Mouse (Mus musculus): ENCODE results near the gene Tmem170b. TPM values are rescaled to one million over a fixed set of nuclear protein-coding genes. Genes with fewer than 3 reads are reported as not detected.
A peak's percentile ranks its signal among the peaks of the same experiment; 100 is the strongest.

The Tmem170b gene
- total RNA-seq (2014; fragmentation: Nextera tagmentation) (10.9 and 16.2 TPM in 2 replicates), total RNA-seq (2017) (10.0 and 10.3 TPM in 2 replicates)

- ATAC-seq (replicated peaks; ENCODE audit: low FRiP score, low TSS enrichment, poor library complexity, severe bottlenecking), result peak; percentile 95
These were observed at the start of gene Tmem170b for GRCm38 (mm10) chr13:41605099-41606010. Gene Tmem170b, plus strand, starts transcription at chr13:41605907.

GRCm38 (mm10) chr13:41561024-41561423 is 44.7 kb upstream of the Tmem170b start:
- no peak for ATAC-seq (replicated peaks; ENCODE audit: low FRiP score, low TSS enrichment, poor library complexity, severe bottlenecking)

- no peak for ATAC-seq (replicated peaks; ENCODE audit: low FRiP score, low TSS enrichment, poor library complexity, severe bottlenecking)
These were observed 37.3 kb upstream of the Tmem170b start for GRCm38 (mm10) chr13:41568421-41568820.

DNA sequence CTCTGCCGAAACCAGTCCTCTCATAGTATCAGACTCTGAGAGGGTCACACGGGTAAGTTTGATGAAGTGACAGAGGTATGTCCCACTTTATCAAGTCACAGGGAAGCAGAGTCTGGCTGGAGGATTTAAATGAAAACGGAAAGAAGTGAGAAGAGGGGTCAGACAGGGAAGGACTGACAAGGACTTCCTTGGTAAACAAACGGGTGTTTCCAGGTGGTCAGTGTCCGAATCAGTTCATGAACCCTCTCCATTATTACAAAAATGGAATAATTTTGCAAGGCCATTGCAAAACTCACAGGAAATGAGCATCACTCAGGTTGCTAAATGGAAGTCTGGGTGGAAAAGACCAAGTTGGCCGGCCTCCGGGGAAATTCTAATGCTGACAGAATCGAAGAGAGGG is 36.8 kb upstream of the Tmem170b start:
- no peak for ATAC-seq (replicated peaks; ENCODE audit: low FRiP score, low TSS enrichment, poor library complexity, severe bottlenecking)

DNA sequence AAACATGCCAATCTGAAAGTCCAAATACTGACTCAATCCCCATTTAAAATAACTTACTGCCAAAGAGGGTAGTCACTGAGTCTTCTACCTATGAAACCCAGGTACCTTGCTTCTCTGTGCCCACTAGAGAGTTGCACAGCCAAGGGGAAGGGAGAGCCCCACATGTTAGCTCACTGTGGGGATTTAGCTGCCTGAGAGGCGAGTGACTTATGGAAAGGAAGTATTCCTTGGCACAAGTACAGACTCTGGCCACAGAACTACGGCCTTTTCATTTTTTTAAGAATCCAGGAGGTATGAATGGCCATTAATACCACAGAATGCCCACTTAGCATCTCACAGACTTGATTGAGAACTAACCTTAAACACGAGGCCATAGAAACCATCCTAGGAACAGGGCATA is 35.9 kb upstream of the Tmem170b start:
- no peak for ATAC-seq (replicated peaks; ENCODE audit: low FRiP score, low TSS enrichment, poor library complexity, severe bottlenecking)

DNA sequence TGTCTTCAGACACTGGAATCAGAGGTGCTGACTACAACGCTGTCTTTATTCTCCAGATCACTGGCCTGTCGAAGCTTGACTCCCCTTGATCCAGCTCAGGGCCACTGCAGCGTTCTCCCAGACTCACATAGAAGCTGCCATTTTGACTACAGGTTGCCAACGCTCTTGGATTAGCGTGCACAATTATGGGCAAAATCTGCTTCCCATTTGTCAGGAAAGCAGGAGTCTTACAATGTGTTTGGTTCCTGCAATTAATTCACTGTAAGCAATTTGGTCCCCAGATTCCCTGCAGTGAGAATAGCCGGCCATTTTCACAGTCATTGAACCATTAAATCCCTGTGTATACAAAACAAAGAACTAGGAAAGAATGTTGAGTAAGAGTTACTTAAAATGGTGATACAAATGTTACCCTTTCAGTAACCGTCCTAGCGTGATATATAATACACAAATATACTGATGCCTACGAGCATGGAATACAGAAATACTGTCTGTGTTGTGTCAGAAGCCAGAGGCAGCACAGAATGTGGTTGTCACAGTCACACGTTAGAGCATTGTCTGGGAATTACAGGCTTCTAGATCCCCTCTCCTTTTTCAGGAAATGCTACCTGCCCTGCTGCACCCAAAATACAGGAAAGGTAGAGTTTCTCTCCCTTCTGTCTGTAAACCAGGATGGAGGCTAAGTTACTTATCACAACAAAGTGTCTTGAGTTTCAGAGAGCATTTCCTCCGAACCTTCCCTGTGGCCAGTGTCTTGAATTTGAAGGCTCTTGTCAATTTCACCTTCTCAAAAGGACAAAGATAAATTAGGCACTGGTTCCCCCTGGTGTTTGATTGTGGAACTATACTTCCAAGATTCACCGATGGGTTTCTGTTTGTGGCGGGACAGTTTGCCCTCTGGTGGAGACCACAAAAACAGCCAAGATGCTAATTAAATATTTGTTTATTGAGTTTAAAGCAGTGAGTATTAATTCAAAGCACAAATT is 34.0 kb upstream of the Tmem170b start:
- ATAC-seq (replicated peaks; ENCODE audit: low FRiP score, low TSS enrichment, poor library complexity, severe bottlenecking), result peak; percentile 96

DNA sequence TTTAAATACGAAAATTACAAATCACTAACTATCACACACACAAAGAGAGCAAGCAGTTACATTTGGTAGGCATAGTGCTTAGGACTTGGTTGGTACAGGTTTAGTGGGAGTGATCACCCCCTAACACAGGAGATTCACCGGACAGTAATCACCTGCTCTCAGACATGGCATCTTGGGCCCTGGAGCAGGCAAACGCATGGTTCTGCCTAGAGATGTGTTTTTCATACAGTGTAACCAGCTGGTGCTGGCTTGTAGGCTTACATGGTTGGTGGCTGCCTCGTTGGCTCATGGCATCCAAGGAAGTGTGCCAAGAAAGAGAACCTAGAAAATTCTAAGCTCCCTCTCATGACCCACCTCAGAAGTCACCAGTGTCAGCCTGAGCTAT is 33.4 kb upstream of the Tmem170b start:
- 0 out of 2 replicates have a peak, but pooled peaks have one; percentile 14 for ATAC-seq (replicated peaks; ENCODE audit: low FRiP score, low TSS enrichment, poor library complexity, severe bottlenecking)

- ATAC-seq (replicated peaks; ENCODE audit: low FRiP score, low TSS enrichment, poor library complexity, severe bottlenecking), result no peak
These were observed 32.4 kb upstream of the Tmem170b start for GRCm38 (mm10) chr13:41573126-41573846.

DNA sequence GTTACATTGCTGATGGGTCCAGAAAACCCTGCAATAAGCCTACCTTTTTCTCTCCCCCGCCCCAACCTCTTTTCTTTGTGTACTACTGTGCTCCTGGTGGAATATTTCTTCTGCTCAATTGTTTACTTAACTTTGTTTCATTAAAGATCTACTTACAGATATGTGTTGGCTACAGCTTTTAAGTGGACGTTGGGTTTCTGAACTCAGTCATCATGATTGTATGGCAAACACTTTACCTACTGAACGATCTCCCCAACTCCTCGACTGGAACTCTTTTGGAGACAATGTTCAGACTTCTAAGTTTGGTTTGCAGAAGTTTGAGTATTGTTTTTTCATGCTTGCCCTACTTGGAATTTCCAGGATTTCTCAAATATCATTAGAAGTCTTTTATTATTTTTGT is 24.6 kb upstream of the Tmem170b start:
- ATAC-seq (replicated peaks; ENCODE audit: low FRiP score, low TSS enrichment, poor library complexity, severe bottlenecking), result no peak

DNA sequence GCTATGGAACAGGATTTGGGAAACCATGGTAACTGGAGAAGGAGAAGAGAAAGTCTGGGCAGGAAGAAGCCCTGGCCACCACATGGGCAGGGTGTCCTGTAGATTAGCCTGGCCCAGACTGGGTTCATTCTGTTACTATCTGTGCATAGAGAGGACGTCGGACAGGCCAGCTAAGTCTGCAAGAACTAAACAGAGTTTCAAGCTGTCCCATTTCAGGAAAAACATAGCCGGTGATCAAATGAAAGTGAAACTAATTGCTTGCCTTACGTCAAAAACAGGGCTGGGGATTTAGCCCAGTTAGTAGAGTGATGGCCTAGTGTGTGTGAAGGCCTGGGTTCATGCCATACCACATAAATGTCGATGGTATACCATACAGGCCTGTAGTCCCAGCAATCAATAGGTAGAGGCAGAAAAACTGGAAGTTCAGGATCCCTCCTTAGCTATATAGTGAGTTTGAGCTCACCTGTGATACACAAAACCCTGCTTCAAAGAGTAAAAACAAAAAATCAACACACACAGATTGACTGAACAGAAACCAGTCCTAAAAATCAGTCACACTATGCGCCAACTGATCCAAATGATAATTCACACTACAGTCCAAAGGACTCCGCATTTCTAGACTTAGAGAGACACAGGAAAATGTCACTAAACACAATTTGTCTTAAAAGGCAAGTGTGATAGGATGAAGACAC is 21.9 kb upstream of the Tmem170b start:
- ATAC-seq (replicated peaks; ENCODE audit: low FRiP score, low TSS enrichment, poor library complexity, severe bottlenecking), result peak; percentile 68

DNA sequence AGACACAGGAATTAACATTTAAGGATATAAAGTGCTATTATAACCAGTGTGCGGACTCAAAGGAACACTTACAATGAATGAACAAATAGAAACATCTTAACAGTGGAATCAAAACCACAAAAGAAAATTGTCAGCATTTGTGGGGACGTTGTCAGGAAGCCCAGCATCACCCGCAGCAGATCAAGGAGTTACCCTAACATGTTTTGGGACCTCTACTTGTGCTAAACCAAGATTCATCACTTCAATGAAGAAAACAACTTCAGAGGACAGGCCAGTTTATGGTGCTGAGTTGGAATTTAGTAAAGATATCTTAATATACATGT is 21.4 kb upstream of the Tmem170b start:
- ATAC-seq (replicated peaks; ENCODE audit: low FRiP score, low TSS enrichment, poor library complexity, severe bottlenecking), result no peak

DNA sequence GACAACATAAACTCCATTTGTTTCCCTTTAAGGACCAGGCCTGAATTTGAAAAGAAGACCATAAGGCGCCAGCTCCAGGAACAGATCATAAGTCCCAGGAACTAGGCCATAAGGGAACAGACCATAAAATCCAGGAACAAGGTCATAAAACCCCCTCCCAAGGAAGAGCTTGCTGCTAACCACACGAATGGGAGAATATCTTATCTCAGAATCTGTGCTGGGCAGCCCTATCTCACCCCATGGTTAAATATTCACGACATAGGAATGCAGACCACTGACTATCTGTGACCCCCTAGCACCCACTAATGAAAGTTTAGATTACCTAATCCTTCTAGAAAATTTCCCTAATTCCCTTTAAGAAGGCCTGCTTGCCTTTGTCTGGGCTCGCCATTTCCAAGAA is 20.8 kb upstream of the Tmem170b start:
- ATAC-seq (replicated peaks; ENCODE audit: low FRiP score, low TSS enrichment, poor library complexity, severe bottlenecking), result no peak

DNA sequence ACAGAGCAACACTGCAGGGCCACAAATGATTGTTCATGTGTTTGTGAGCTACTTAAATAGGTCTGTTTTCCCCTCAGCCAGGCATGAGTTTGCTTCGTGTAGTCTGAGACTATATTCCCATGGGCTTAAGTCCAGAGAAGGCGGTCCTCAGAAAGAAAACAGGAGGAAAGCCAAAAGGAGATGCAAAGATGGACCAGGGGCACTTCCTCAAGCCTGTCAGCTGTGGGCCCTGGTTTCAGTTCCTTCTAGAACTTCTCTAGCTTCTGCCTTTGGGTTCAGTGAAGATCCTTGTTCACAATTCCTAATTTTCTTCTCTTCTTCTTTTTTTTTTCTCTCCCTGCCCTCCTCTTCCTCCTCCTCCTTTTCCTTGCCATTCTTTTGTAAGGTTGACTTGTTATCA is 9.0 kb upstream of the Tmem170b start:
- ATAC-seq (replicated peaks; ENCODE audit: low FRiP score, low TSS enrichment, poor library complexity, severe bottlenecking), result no peak

DNA sequence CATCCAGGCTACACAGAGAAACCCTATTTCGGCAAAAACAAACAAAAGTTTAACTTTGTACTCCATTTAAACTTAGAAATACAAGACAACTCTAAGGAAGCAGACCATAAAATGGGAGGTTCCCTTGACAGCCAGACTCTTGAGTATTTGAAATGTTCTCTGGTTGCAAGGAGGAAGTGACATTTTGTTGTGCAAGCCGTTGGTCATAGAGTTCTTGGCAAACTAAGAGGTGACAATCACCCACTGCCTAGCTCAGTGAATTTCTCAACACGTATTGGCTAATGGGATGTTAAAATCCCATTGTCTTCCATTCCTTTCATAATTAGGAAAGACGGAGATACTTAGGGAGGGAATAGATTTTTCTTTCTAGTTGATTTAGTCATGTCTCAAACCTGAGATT is 5.7 kb upstream of the Tmem170b start:
- no peak for ATAC-seq (replicated peaks; ENCODE audit: low FRiP score, low TSS enrichment, poor library complexity, severe bottlenecking)

DNA sequence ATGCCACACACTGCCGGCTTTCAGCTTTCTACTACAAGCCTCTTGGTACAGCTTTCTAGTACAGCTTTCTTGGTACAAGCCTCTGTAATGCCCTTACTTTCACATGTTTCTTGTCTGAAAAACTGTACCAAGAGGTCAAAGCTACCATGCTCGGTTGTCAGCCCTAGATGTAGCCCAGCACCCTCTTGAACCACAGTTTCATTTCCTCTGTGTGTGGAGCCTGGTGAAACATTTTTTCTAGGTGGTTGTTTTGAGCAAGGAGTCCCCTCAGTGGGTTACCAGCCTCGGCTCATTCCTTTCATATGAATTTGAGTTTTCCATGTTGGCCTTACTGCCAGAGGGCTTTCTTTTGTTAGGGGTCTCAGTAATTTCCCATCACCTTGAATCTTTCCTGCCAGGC is 4.7 kb upstream of the Tmem170b start:
- no peak for ATAC-seq (replicated peaks; ENCODE audit: low FRiP score, low TSS enrichment, poor library complexity, severe bottlenecking)

- no peak for ATAC-seq (replicated peaks; ENCODE audit: low FRiP score, low TSS enrichment, poor library complexity, severe bottlenecking)
These were observed 1.7 kb upstream of the Tmem170b start for GRCm38 (mm10) chr13:41603921-41604466.

DNA sequence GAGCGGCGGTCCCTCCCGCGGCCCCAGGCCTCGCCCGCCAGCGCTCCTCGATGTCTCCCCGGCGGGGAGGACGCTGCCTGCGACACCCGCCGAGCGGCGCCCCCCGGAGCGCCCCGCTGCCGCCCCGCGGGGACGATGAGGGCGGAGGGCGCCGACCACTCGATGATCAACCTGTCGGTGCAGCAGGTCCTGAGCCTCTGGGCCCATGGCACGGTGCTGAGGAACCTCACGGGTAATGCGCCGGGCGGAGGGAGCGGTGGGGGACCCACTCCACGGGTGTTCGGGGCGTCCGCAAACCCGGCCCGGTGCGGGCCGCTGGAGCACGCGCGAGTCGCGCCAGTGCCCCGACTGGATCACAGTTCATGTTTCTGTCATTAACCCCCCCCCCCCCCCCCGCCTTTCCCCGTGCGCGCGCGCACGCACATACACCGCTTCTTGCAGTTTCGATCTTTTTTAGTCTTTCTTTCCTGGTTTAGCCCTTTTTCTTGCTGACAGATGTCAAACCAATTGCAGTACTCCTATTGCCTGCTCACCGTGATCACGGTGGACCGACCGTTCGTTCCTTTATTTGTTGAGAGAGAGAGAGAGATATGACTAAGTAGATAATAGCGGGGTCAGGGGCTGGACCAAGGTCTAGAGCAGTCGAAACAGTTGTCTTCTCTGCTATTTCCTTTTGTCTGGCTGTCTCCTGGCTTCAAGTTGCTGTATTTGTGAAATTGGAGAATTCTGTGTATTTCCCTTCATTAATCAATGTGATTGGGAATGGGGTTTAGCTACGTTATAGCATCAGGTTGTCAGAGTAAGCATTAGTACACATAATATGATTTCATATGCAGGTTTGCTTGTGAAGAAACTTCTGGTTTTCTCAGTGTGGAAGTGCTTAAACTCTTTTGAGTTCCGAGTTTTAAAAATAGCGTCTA is 634 bp downstream of the Tmem170b start:
- peak; percentile 38; the same call in 1 of the 2 replicates for ATAC-seq (replicated peaks; ENCODE audit: low FRiP score, low TSS enrichment, poor library complexity, severe bottlenecking)

GRCm38 (mm10) chr13:41607589-41607988 is 1.9 kb downstream of the Tmem170b start:
- ATAC-seq (replicated peaks; ENCODE audit: low FRiP score, low TSS enrichment, poor library complexity, severe bottlenecking), result no peak

Measured in megakaryocyte-erythroid progenitor cell, adult 5-6 weeks (primary cell).